Mouse (Mus musculus) CD8-positive naive resting alpha-beta T cell, adult 2 months (primary cell): ENCODE measurements around the gene Hyal1.

Experiments
- DNase-seq, 2 experiments: peaks; one replicate each; pipeline ENCODE4 v3.0.0; 2022; ENCODE audit warnings: low read depth in 2 of 2, low spot score in 2 of 2

The Hyal1 gene

GRCm38 (mm10) chr9:107615035-107615434, 38.3 kb downstream of the Hyal1 start:
- DNase-seq = no peak

- DNase-seq = no peak
Measured at GRCm38 (mm10) chr9:107617461-107617860, 40.7 kb downstream of the Hyal1 start.

- no peak for DNase-seq
Measured at GRCm38 (mm10) chr9:107618098-107618497, 41.4 kb downstream of the Hyal1 start.

- no peak for DNase-seq
Measured at GRCm38 (mm10) chr9:107618778-107619545, 42.2 kb downstream of the Hyal1 start.

GRCm38 (mm10) chr9:107619546-107619879, 42.8 kb downstream of the Hyal1 start:
- DNase-seq = no peak

- no peak for DNase-seq
Measured at GRCm38 (mm10) chr9:107620954-107621353, 44.2 kb downstream of the Hyal1 start.

- DNase-seq = peak; percentile 35 to 42
Measured at GRCm38 (mm10) chr9:107624539-107624938, 47.8 kb downstream of the Hyal1 start.

- DNase-seq = no peak
Measured at GRCm38 (mm10) chr9:107624951-107625350, 48.2 kb downstream of the Hyal1 start.

- no peak for DNase-seq
Measured at GRCm38 (mm10) chr9:107625351-107626128, 48.8 kb downstream of the Hyal1 start.

- DNase-seq = no peak
Measured at GRCm38 (mm10) chr9:107626158-107626843, 49.6 kb downstream of the Hyal1 start.

GRCm38 (mm10) chr9:107626844-107627277, 50.1 kb downstream of the Hyal1 start:
- peak; percentile 79 to 88 for DNase-seq

GRCm38 (mm10) chr9:107627387-107628255, 50.9 kb downstream of the Hyal1 start:
- no peak for DNase-seq

- DNase-seq = no peak
Measured at GRCm38 (mm10) chr9:107628721-107629410, 52.1 kb downstream of the Hyal1 start.

- no peak for DNase-seq
Measured at GRCm38 (mm10) chr9:107629411-107629730, 52.6 kb downstream of the Hyal1 start.

- DNase-seq = peak in 1 of 2 experiments; percentile 33
Measured at GRCm38 (mm10) chr9:107629901-107630425, 53.2 kb downstream of the Hyal1 start.

- no peak for DNase-seq
Measured at GRCm38 (mm10) chr9:107630576-107630975, 53.8 kb downstream of the Hyal1 start.
